Mouse (Mus musculus) limb, embryonic 14.5 days (tissue): ENCODE data around the gene Asap3. TPM values are rescaled to one million over a fixed set of nuclear protein-coding genes. Genes with fewer than 3 reads are reported as not detected.

Source experiments
- ATAC-seq: fragments of 200-750 bp; cut with Nextera tagmentation; 2 replicates; pipeline ENCODE4 v1.8.0; 2017; ENCODE audit warnings: low read depth, moderate number of reproducible peaks, moderate TSS enrichment; ENCODE audit not compliant: low FRiP score
- DNase-seq: peaks from one replicate; pipeline ENCODE4 v3.0.0-alpha.2; 2015; ENCODE audit warnings: low spot score
- H3K27ac ChIP-seq: fragments of 300-500 bp; sonication (generic); replicated peaks from 2 replicates; pipeline ENCODE4 v1.5.1; 2014; ENCODE audit warnings: low read depth, mild to moderate bottlenecking, low read length, moderate library complexity, mixed read lengths
- H3K27me3 ChIP-seq: fragments of 300-500 bp; sonication (generic); 2 replicates; pipeline ENCODE4 v1.6.1; 2014; ENCODE audit warnings: low read length, mixed read lengths; ENCODE audit not compliant: control insufficient read depth, insufficient read depth
- H3K36me3 ChIP-seq: fragments of 300-500 bp; sonication (generic); 2 replicates; pipeline ENCODE4 v1.6.1; 2014; ENCODE audit warnings: mild to moderate bottlenecking, low read length, moderate library complexity, mixed read lengths; ENCODE audit not compliant: control insufficient read depth, insufficient read depth
- H3K4me1 ChIP-seq: fragments of 300-500 bp; sonication (generic); 2 replicates; pipeline ENCODE4 v1.6.1; 2014; ENCODE audit warnings: antibody characterized with exemption, low read length, mixed read lengths; ENCODE audit not compliant: control insufficient read depth, insufficient read depth
- H3K4me2 ChIP-seq: fragments of 300-500 bp; sonication (generic); replicated peaks from 2 replicates; pipeline ENCODE4 v1.6.1; 2014; ENCODE audit warnings: low read depth, mild to moderate bottlenecking, low read length, moderate library complexity; ENCODE audit not compliant: severe bottlenecking
- H3K4me3 ChIP-seq: fragments of 300-500 bp; sonication (generic); replicated peaks from 2 replicates; pipeline ENCODE4 v1.5.1; 2014; ENCODE audit warnings: low read length
- H3K9ac ChIP-seq: fragments of 300-500 bp; sonication (generic); 2 replicates; pipeline ENCODE4 v1.6.1; 2014; ENCODE audit warnings: mild to moderate bottlenecking, low read depth, low read length, moderate library complexity; ENCODE audit not compliant: severe bottlenecking
- H3K9me3 ChIP-seq: fragments of 300-500 bp; sonication (generic); 2 replicates; pipeline ENCODE4 v1.6.1; 2016; ENCODE audit warnings: low read length; ENCODE audit not compliant: control insufficient read depth
- POLR2A ChIP-seq: fragments of 200-500 bp; IDR thresholded peaks from 2 replicates; pipeline ENCODE4 v1.8.0; 2012; ENCODE audit warnings: inconsistent platforms, mild to moderate bottlenecking, moderate library complexity, borderline replicate concordance; ENCODE audit not compliant: insufficient read depth, insufficient read length; ENCODE audit errors: extremely low read depth
- WGBS: fragments of 180-500 bp; shearing (Covaris S2); extraction: QIAGEN DNeasy Blood & Tissue Kit; methylation state at CpG from one replicate; pipeline ENCODE4 v1.1.7; 2014; 5-methylcytosine and 5-hydroxymethylcytosine counted together
- polyA plus RNA-seq, 2 experiments: library from polyadenylated mRNA; depleted of rRNA in 1 of 2; stranded (reverse) in 1 of 2; unstranded in 1 of 2; fragments of >200 nt; fragmentation: Nextera tagmentation in 1 of 2; extraction: Ambion mirVana in 1 of 2; gene quantifications; 2 replicates each; pipeline versions ENCODE4 v1.2.1 to v1.2.3; 2012 to 2014

Asap3 gene
- polyA plus RNA-seq, 2 experiments: 12.0 to 22.9 TPM

- no peaks in the 10 kb centered on the region for H3K27me3 ChIP-seq
- H3K4me3 ChIP-seq: no peak overlapping the region
- no peak overlapping the region for H3K4me2 ChIP-seq
- no peak for TF ChIP-seq POLR2A
- peaks cover 18% of the 10 kb centered on the region for H3K4me1 ChIP-seq
- H3K27ac ChIP-seq: no peak overlapping the region
- peaks cover 13% of the 10 kb centered on the region for H3K36me3 ChIP-seq
- ATAC-seq (no peak), DNase-seq (no peak)
- H3K9ac ChIP-seq: no peak overlapping the region
- no peaks in the 10 kb centered on the region for H3K9me3 ChIP-seq
- WGBS: 61% methylated on average over 4 of the region's 5 CpGs
Observed at GRCm38 (mm10) chr4:136224240-136224559, 18.0 kb downstream of the Asap3 start.

- Histone ChIP-seq H3K36me3 (peaks cover 17% of the 10 kb centered on the region), H3K27ac (no peak overlapping the region), H3K9me3 (no peaks in the 10 kb centered on the region), H3K4me1 (peaks cover 12% of the 10 kb centered on the region; the same call in 1 of the 2 replicates), H3K4me3 (no peak overlapping the region), H3K4me2 (no peak overlapping the region), H3K9ac (no peak overlapping the region), H3K27me3 (no peaks in the 10 kb centered on the region)
- DNase-seq (no peak), ATAC-seq (no peak)
- TF ChIP-seq POLR2A: no peak
- 82% methylated on average over 23 of the region's 23 CpGs for WGBS
Observed at GRCm38 (mm10) chr4:136224677-136225460, 18.7 kb downstream of the Asap3 start.

GRCm38 (mm10) chr4:136227408-136227807 lies 21.2 kb downstream of the Asap3 start:
- Histone ChIP-seq H3K4me1 (peaks cover 3% of the 10 kb centered on the region; the same call in 1 of the 2 replicates), H3K36me3 (peaks cover 17% of the 10 kb centered on the region), H3K9ac (no peak overlapping the region), H3K27me3 (no peaks in the 10 kb centered on the region), H3K4me2 (no peak overlapping the region), H3K4me3 (no peak overlapping the region), H3K27ac (no peak overlapping the region), H3K9me3 (no peaks in the 10 kb centered on the region)
- no peak for ATAC-seq
- DNase-seq: no peak
- 69% methylated on average over 7 of the region's 7 CpGs for WGBS
- no peak for TF ChIP-seq POLR2A

GRCm38 (mm10) chr4:136228640-136229039 lies 22.5 kb downstream of the Asap3 start:
- Histone ChIP-seq H3K27ac (no peak overlapping the region), H3K9me3 (no peaks in the 10 kb centered on the region), H3K9ac (no peak overlapping the region), H3K4me2 (no peak overlapping the region), H3K4me3 (no peak overlapping the region), H3K36me3 (peaks cover 22% of the 10 kb centered on the region), H3K27me3 (no peaks in the 10 kb centered on the region), H3K4me1 (peaks cover 3% of the 10 kb centered on the region; the same call in 1 of the 2 replicates)
- DNase-seq (no peak), ATAC-seq (no peak)
- 76% methylated on average over 5 of the region's 5 CpGs for WGBS
- no peak for TF ChIP-seq POLR2A

DNA sequence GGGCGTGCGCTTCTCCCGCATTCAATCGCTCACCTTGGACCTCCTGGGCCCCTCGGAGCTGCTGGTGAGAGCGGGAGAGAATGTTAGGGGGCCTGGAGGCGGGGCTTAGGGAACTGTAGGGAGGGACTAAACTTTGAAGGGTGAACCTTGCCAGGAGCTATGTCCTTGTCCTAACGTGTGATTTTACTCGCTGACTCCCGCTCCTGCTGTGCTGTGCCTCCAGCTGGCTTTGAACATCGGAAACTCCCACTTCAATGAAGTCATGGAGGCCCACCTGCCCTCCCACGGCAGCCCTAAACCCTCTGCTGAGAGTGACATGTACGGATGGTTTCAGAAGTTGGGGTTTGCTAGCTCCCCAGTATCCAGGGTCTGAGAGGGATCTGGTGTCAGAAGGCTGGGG lies 32.5 kb downstream of the Asap3 start:
- Histone ChIP-seq H3K27ac (no peak overlapping the region), H3K36me3 (peaks cover 79% of the 10 kb centered on the region), H3K9me3 (no peaks in the 10 kb centered on the region), H3K4me2 (no peak overlapping the region), H3K27me3 (peaks cover 17% of the 10 kb centered on the region), H3K4me3 (no peak overlapping the region), H3K9ac (no peak overlapping the region), H3K4me1 (no peaks in the 10 kb centered on the region)
- TF ChIP-seq POLR2A: no peak
- 17% methylated on average over 13 of the region's 13 CpGs for WGBS
- DNase-seq (no peak), ATAC-seq (no peak)
